Mouse (Mus musculus) brown adipose tissue, adult 24 weeks (tissue): ENCODE data around the gene Gpx8. TPM values are rescaled to one million over a fixed set of nuclear protein-coding genes. Genes with fewer than 3 reads are reported as not detected.
"Not testable (repeated sequence)": the region's sequence is repeated elsewhere in the genome, so short reads cannot be mapped to it uniquely, and the experiment has no call there.

Source experiments
- H3K27ac ChIP-seq: fragments of 200-500 bp; replicated peaks from 2 replicates; pipeline ENCODE4 v1.5.1; 2012; ENCODE audit warnings: low read depth, mild to moderate bottlenecking, low read length
- H3K4me1 ChIP-seq: fragments of 200-500 bp; 2 replicates; pipeline ENCODE4 v1.6.1; 2012; ENCODE audit warnings: low read length, mixed read lengths; ENCODE audit not compliant: control insufficient read depth, insufficient read depth, insufficient read length
- H3K4me3 ChIP-seq: fragments of 200-500 bp; 2 replicates; pipeline ENCODE4 v1.5.1; 2012; ENCODE audit warnings: low read depth, mild to moderate bottlenecking, low read length, moderate library complexity; ENCODE audit not compliant: insufficient read depth
- polyA plus RNA-seq: library from polyadenylated mRNA; stranded (reverse); fragments of >200 nt; gene quantifications from 2 replicates; pipeline ENCODE4 v1.2.4, GENCODE M21; 2012; ENCODE audit not compliant: missing spikeins, insufficient read depth, insufficient read length

The Gpx8 gene
- polyA plus RNA-seq, 1 experiment, result 181 TPM

DNA sequence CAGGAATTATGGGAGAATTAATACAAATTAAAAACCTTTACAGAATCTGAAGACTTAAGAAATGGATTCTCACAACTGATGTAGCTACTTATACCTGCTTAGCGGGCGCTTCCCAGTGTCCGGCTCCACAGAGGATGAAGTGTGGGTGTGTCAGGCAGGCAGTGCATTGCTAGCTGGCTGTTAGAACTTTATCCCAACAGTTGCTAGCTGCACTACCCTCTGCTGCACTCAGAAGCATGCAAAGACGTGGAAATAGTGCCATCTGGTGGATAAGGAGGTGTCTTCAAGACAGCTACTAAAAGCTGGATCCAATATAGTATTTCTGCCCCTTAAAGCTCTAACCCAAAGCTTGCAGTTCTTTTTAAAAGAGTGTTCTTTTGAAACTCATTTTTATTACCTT is 10.4 kb downstream of the Gpx8 start:
- no peak overlapping the region for H3K4me3 ChIP-seq

DNA sequence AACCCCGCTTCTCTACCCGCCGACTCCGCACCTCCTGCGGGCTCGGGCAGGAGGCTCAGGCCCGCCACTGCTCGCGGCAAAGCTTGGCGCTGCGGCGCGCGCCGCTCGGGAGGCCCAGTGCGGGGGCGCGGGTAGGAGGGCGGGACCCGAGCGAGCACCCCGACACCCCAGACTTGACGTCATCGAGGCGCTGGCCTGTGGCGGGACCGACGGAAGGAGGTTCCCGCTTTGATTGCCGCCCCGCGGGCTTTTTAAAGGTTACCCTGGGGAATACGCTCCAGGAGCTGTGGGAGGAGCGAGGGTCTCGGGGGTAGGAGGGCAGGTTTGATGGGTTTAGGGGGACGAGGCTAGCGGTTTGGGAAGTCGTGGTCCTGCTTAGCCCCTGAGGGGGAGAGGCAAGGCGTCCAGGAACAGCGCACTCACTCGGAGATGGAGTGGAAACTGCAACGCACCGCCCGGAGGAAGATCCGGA is 11.2 kb downstream of the Gpx8 start, which contains the start of gene Cdc20b:
TSS of gene Cdc20b (plus strand) at position 162 of the 472 bp plus-strand sequence.
- Histone ChIP-seq H3K4me1 (no peaks in the 10 kb centered on the region), H3K4me3 (peak within 1 kb of the TSS; percentile 54)

More for the DNA sequence above, 10.4 kb downstream of the Gpx8 start:
- no peaks in the 10 kb centered on the region for H3K4me1 ChIP-seq
- no peak overlapping the region for H3K27ac ChIP-seq

GRCm38 (mm10) chr13:113034271-113034886 is 11.8 kb downstream of the Gpx8 start:
- Histone ChIP-seq H3K4me1 (no peaks in the 10 kb centered on the region), H3K4me3 (peak overlapping the region; percentile 54), H3K27ac (no peak overlapping the region)

More for the DNA sequence above, 11.2 kb downstream of the Gpx8 start, which contains the start of gene Cdc20b:
- no peak within 1 kb of the TSS for H3K27ac ChIP-seq

- Histone ChIP-seq H3K4me3 (no peak overlapping the region), H3K4me1 (no peaks in the 10 kb centered on the region), H3K27ac (no peak overlapping the region)
Observed at GRCm38 (mm10) chr13:113032831-113033230, 13.4 kb downstream of the Gpx8 start.

GRCm38 (mm10) chr13:113031792-113032571 is 14.2 kb downstream of the Gpx8 start:
- Histone ChIP-seq H3K27ac (no peak overlapping the region), H3K4me3 (peak overlapping the region; percentile 27; the same call in 1 of the 2 replicates)

GRCm38 (mm10) chr13:113031351-113031750 is 14.9 kb downstream of the Gpx8 start:
- no peaks in the 10 kb centered on the region for H3K4me1 ChIP-seq
- H3K27ac ChIP-seq, result no peak overlapping the region
- peak overlapping the region; percentile 27; the same call in 1 of the 2 replicates for H3K4me3 ChIP-seq

More at GRCm38 (mm10) chr13:113031792-113032571, 14.2 kb downstream of the Gpx8 start:
- H3K4me1 ChIP-seq, result no peaks in the 10 kb centered on the region

DNA sequence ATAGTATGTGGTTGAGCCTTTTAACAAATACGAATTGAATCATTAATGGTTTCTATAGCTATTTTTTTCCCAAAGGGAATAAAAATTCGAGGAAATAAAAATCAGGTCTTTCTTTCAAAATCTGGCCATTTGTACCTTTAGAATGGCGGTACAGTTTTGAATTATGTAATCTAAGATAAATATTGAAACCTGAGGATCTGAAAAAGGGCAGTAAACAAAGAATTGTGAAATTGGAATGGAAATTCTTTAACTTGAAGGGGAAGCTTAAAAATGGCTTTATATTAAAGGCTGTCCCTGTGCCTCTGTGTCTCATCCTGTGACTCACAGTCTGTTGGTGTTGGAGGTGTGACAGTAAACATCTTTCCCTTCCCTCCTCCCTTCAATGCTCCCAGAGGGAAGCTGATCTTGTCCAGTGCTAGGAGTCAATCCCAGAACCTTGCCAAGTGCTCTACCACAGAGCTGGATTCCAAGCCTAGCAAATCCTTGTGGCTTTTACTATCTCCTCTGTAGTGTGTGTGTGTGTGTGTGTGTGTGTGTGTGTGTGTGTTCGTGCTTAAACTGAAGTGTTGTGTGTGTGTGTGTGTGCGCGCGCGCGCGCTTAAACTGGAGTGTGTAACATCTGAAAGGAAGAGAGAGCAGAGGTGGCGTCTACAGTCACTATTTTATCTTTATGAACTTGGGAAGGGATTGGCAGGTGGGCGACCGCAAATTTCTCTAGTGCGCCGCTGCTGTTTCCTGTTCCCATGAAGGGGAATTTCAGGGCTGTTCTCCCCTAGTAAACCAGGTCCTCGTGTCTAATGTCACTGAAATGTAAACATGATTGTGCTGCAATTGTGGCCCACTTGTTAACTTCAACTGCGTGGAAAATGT is 22.7 kb downstream of the Gpx8 start:
- H3K27ac ChIP-seq, result no peak overlapping the region
- no peak overlapping the region for H3K4me3 ChIP-seq
- H3K4me1 ChIP-seq, result no peaks in the 10 kb centered on the region

- no peak overlapping the region for H3K27ac ChIP-seq
Observed at GRCm38 (mm10) chr13:113022467-113022866, 23.7 kb downstream of the Gpx8 start.

GRCm38 (mm10) chr13:113021521-113021920 is 24.7 kb downstream of the Gpx8 start:
- Histone ChIP-seq H3K27ac (no peak overlapping the region), H3K4me1 (no peaks in the 10 kb centered on the region), H3K4me3 (no peak overlapping the region)

More at GRCm38 (mm10) chr13:113022467-113022866, 23.7 kb downstream of the Gpx8 start:
- Histone ChIP-seq H3K4me1 (no peaks in the 10 kb centered on the region), H3K4me3 (no peak overlapping the region)

GRCm38 (mm10) chr13:113013174-113013953 is 32.8 kb downstream of the Gpx8 start:
- H3K4me1 ChIP-seq, H3K27ac ChIP-seq: not testable (repeated sequence)
- peak overlapping the region; percentile 66 for H3K4me3 ChIP-seq

GRCm38 (mm10) chr13:113012683-113013082 is 33.5 kb downstream of the Gpx8 start:
- Histone ChIP-seq H3K4me3 (no peak overlapping the region), H3K4me1 (no peaks in the 10 kb centered on the region), H3K27ac (no peak overlapping the region)

DNA sequence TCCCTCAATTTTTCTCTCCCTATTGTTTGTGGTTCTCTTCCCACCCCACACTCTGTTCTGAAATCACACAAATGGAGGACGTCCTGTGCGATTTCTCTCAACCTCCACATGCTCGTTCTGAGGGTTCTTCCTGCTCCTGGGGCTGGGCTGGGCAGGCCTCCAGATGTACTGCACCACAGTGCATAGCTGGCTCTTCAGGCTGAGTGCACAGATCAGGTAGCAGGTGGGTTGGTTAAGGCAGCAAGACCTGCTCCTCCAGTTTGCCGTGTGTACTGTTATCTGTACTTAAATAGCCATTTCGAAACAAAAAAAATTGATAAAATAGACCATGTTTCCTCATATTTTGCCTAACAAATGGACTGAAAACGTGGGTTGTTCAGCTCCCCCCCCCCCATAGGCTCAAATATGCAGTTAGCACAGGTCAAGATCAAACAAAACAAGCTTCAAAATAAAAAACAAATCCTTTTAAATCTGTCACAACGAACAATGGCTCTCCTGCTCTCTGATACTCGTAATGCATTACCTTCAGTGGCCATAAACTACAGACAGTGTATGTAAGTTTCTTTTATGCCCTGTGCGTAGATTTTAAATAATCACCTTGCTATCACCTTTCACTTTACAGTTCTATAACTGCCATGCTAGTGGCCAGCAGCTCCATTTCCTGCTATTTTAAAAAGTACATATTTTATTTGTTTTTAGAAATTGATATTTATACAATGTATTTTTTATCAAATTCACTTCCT is 45.5 kb downstream of the Gpx8 start:
- Histone ChIP-seq H3K4me1 (no peaks in the 10 kb centered on the region), H3K4me3 (no peak overlapping the region), H3K27ac (no peak overlapping the region)

GRCm38 (mm10) chr13:113000090-113000489 is 46.1 kb downstream of the Gpx8 start:
- Histone ChIP-seq H3K4me3 (no peak overlapping the region), H3K27ac (no peak overlapping the region), H3K4me1 (no peaks in the 10 kb centered on the region)
